Mouse (Mus musculus): ENCODE data around the gene B630019K06Rik. TPM values are rescaled to one million over a fixed set of nuclear protein-coding genes. Genes with fewer than 3 reads are reported as not detected.
A peak's percentile ranks its signal among the peaks of the same experiment; 100 is the strongest.
"Not testable (repeated sequence)": the region's sequence is repeated elsewhere in the genome, so short reads cannot be mapped to it uniquely, and the experiment has no call there.

The B630019K06Rik gene
- 3.2 and 4.4 TPM in 2 replicates for polyA plus RNA-seq (2015; fragmentation: Nextera tagmentation; extraction: Ambion mirVana)

DNA sequence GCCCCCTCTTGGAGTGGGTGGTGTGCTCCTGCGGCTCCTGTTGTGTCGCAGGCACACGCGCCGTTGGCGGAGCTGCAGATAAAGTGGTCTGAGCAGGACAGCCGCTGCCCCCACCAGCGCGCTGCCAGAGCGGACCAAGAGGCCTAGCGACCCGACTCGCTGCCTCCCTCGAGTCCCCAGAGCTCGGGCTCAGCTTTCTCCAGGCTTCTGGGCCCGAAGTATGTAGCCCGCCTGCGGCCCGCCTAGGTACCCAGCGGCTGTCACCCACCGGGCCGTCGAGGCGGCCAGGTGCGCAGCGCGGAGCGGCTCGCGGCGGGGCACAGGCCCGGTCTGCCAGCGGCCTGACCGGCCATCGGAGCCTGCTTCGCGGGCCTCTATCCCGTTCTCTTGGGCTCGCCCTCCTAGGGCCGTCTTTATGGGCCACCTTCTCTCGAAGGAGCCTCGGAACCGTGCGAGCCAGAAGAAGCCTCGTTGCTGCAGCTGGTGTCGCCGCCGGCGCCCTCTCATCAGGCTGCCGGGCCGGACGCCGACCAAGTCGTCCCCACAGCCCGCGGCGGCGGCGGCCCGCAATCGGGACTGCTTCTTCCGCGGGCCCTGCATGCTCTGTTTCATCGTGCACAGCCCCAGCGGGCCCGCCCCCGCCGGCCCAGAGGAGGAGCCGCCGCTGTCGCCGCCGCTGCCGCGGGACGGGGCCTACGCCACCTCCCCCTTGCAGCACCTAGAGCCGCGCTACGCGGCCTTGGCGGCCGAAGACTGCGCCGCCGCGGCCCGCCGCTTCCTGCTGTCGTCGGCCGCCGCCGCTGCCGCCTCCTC is at the start of gene B630019K06Rik:
Gene B630019K06Rik, plus strand, starts transcription at position 40 of the 813 bp plus-strand sequence.
- Histone ChIP-seq H3K27me3 (no peaks in the 10 kb centered on the region), H3K27ac (peak within 1 kb of the TSS; percentile 85), H3K36me3 (no peaks in the 10 kb centered on the region), H3K9ac (peak within 1 kb of the TSS; percentile 63), H3K4me3 (peak within 1 kb of the TSS; percentile 57), H3K4me1 (no peaks in the 10 kb centered on the region; the same call in 1 of the 2 replicates), H3K9me3 (no peaks in the 10 kb centered on the region), H3K4me2 (peak within 1 kb of the TSS; percentile 66)
- 14% methylated on average over 70 of the region's 95 CpGs for WGBS
- ATAC-seq (ENCODE audit: insufficient number of reproducible peaks, low FRiP score, low TSS enrichment, low read depth), result peak; percentile 86

DNA sequence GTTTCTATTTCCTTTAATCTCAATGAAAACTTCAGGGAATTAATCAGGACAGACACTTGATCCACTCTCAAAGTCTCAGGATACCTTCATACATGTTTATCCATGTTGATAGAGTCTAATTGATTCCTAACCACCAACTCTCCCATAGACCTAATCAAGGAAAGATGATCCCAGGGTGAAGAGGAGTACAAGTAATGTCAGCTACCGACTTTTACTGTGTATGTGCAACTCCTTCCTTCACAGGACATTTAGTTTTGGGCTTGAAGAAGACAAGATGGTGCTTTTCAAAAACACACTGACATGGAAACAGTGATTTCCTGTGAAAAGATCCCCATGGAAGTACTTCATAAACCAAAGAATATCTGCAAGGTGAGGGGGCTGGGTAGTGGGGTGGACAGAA is 48.5 kb upstream of the B630019K06Rik start, which contains the start of gene Gm6592:
Gene Gm6592, plus strand, starts transcription at position 301 of the 400 bp plus-strand sequence.
- 76% methylated on average over 1 of the region's 1 CpGs for WGBS
- H3K4me1 ChIP-seq, result no peaks in the 10 kb centered on the region
- no peaks in the 10 kb centered on the region for H3K27me3 ChIP-seq

DNA sequence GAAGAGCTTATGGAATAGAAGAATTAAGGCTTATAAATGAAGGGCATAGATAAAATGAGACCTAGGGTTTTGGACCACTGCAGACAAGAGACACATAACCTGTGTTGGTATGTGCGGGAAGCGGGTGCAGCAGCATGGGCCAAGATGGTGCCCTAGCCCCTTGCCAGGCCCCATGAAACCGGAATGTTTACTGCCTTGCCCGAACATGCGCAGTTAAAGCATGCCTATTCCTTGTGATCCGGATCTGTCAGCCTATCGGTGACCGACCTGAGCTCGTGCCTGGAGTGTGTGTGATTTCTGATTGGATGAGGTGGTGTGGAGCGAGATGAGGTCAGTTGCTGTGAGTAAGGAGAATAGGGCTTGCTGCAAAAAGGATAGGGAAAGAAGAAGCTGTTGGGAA is 39.7 kb upstream of the B630019K06Rik start:
- Histone ChIP-seq H3K9ac (no peak overlapping the region), H3K9me3 (no peaks in the 10 kb centered on the region), H3K27me3 (no peaks in the 10 kb centered on the region), H3K4me2 (no peak overlapping the region), H3K27ac (no peak overlapping the region), H3K4me3 (no peak overlapping the region), H3K36me3 (no peaks in the 10 kb centered on the region), H3K4me1 (no peaks in the 10 kb centered on the region)
- WGBS, result 89% methylated on average over 10 of the region's 10 CpGs
- no peak for ATAC-seq (ENCODE audit: insufficient number of reproducible peaks, low FRiP score, low TSS enrichment, low read depth)

More for the DNA sequence above, 48.5 kb upstream of the B630019K06Rik start, which contains the start of gene Gm6592:
- Histone ChIP-seq H3K9ac (no peak within 1 kb of the TSS), H3K4me2 (no peak within 1 kb of the TSS), H3K4me3 (no peak within 1 kb of the TSS), H3K9me3 (no peaks in the 10 kb centered on the region), H3K36me3 (no peaks in the 10 kb centered on the region), H3K27ac (no peak within 1 kb of the TSS)
- no peak for ATAC-seq (ENCODE audit: insufficient number of reproducible peaks, low FRiP score, low TSS enrichment, low read depth)

DNA sequence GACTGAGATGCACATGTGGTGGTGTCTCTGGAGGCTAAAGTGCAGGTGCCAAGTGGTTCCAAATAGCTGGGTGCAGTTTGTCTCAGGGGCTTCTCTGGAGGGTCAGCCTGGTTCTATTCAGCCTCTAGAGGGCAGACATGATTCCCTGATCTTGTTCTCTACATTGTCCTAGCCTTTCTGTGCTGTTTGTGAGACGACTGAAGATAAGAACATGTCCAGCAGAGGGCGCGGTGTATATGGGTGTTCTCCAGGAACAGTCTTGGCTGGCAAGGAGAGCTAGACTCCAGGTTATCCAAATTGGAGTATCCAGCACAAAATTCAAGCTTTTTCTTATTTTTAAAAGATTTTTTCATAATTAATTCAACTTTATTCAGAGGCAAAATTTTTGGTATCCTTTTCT is 27.9 kb upstream of the B630019K06Rik start:
- H3K9ac ChIP-seq; H3K9me3 ChIP-seq; H3K27me3 ChIP-seq; H3K4me1 ChIP-seq; H3K4me2 ChIP-seq; H3K4me3 ChIP-seq; H3K27ac ChIP-seq; H3K36me3 ChIP-seq; ATAC-seq (ENCODE audit: insufficient number of reproducible peaks, low FRiP score, low TSS enrichment, low read depth): not testable (repeated sequence)
- 5% methylated on average over 3 of the region's 3 CpGs for WGBS

DNA sequence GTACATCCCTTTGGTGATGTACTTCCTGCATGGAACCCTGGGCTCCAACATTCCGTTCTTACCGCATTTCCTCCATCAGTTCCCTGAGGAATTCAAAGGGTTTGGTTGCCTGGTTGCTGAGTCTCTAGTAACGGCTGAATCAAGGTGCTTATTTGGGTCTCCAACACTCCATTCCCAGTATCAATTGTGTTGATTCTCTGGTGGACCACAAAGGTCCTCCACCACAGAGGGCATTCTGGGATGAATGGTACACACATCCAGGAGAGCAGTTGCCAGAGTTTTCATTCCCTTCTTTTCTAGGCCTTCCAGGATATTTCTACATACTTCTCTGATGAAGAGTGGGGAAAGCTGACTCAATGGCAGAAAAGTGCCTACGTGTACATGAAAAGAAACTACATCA is 18.2 kb upstream of the B630019K06Rik start, which contains the start of gene Gm5751:
Gene Gm5751, plus strand, starts transcription at position 301 of the 400 bp plus-strand sequence.
- not testable (repeated sequence) for H3K27ac ChIP-seq; H3K4me2 ChIP-seq; H3K4me1 ChIP-seq; ATAC-seq (ENCODE audit: insufficient number of reproducible peaks, low FRiP score, low TSS enrichment, low read depth); H3K27me3 ChIP-seq; H3K9ac ChIP-seq; H3K36me3 ChIP-seq; H3K9me3 ChIP-seq; H3K4me3 ChIP-seq
- 88% methylated on average over 4 of the region's 4 CpGs for WGBS

DNA sequence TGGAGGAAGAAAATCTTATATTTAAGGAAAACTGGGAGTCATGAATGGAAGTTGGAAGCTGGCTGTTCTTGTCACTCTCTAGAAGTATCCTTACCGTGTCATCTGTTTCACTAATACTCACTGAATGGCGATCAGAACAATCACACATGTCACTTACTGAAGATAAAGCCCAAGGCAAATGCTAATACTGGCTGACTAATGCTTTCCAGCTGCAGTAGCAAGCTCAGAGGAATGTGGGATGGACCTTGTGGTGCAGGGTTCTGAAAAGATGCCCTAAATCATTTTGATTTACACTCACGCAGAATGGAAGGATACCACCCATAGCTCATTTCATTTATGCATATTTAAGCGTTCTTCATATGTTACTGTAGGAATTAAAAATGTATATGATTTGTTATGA is 7.8 kb upstream of the B630019K06Rik start:
- H3K27ac ChIP-seq, result no peak overlapping the region
- ATAC-seq (ENCODE audit: insufficient number of reproducible peaks, low FRiP score, low TSS enrichment, low read depth), result no peak
- WGBS, result 61% methylated on average over 4 of the region's 4 CpGs

DNA sequence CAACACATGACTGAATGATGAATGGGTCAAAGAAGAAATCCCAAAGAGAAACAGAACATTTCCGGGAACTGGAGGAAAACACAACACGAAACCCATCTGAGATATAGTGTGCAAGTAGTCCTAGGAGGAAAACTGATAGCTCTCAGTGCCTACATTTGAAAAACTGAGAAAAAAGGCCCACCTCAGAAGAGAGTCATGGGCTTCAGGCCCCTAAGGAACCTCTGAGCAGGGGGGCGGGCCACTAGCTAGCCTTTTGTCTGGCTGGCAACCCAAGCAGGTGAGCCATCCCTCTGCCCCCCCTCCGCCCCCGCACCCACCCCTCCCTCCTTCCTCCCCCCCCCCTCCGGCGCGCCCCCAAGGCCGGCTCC is 223 bp upstream of the B630019K06Rik start:
- no peak overlapping the region for H3K27ac ChIP-seq
- no peaks in the 10 kb centered on the region for H3K27me3 ChIP-seq
- H3K36me3 ChIP-seq, result no peaks in the 10 kb centered on the region
- peak overlapping the region; percentile 66 for H3K4me2 ChIP-seq
- no peak for ATAC-seq (ENCODE audit: insufficient number of reproducible peaks, low FRiP score, low TSS enrichment, low read depth)
- 36% methylated on average over 3 of the region's 9 CpGs for WGBS
- no peaks in the 10 kb centered on the region for H3K9me3 ChIP-seq
- H3K4me3 ChIP-seq, result peak overlapping the region; percentile 57
- no peaks in the 10 kb centered on the region; the same call in 1 of the 2 replicates for H3K4me1 ChIP-seq
- peak overlapping the region; percentile 63 for H3K9ac ChIP-seq

More for the DNA sequence above, 7.8 kb upstream of the B630019K06Rik start:
- H3K9me3 ChIP-seq, result no peaks in the 10 kb centered on the region
- no peak overlapping the region for H3K4me2 ChIP-seq
- H3K4me3 ChIP-seq, result no peak overlapping the region
- H3K36me3 ChIP-seq, result no peaks in the 10 kb centered on the region
- no peaks in the 10 kb centered on the region for H3K4me1 ChIP-seq
- no peaks in the 10 kb centered on the region for H3K27me3 ChIP-seq
- H3K9ac ChIP-seq, result no peak overlapping the region

DNA sequence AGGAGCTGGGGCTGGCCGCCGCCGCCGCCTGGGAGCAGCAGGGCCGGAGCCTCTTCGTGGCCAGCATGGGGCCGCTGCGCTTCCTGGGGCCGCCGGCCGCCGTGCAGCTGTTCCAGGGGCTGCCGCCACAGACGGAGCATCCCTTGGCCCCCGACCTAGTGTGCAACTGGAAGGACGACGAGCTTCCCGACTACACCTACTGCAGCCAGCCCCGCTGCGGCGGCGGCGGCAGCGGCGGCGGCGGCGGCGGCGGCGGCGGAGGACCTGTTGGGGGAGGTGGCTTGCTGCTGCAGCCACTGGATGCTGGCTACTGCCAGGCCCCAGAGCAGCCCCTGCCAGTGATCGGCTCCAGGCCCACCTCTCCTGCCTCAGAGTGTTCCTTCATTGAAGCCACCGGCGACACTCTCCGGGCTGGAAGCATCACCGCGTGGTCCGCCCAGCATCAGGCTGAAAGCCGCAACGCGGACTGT is 1.0 kb downstream of the B630019K06Rik start:
- no peaks in the 10 kb centered on the region; the same call in 1 of the 2 replicates for H3K4me1 ChIP-seq
- H3K27ac ChIP-seq, result peak overlapping the region; percentile 85
- H3K9me3 ChIP-seq, result no peaks in the 10 kb centered on the region
- H3K4me2 ChIP-seq, result peak overlapping the region; percentile 66
- peak overlapping the region; percentile 63 for H3K9ac ChIP-seq
- H3K36me3 ChIP-seq, result no peaks in the 10 kb centered on the region
- WGBS, result 19% methylated on average over 18 of the region's 42 CpGs
- H3K27me3 ChIP-seq, result no peaks in the 10 kb centered on the region
- H3K4me3 ChIP-seq, result peak overlapping the region; percentile 57
- ATAC-seq (ENCODE audit: insufficient number of reproducible peaks, low FRiP score, low TSS enrichment, low read depth), result peak; percentile 30; the same call in 1 of the 2 replicates

DNA sequence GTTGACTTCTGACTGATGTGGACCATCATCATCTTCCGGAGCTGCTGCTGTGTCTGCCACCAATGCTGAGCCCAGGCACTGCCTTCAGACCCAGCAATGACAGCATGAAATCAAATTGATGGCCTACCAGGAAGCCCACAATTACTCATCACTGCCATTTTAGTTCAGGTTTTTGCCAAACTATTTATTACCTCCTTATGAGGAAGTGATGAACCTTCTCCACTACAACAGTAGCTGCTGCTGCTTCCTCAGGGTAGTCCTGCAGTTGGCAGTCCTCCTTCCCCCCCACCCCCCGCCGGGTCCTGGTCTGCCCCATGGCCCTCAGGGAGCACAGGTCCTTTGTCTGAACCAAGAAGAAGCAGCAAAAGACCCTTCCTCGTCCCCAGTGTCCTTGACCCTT is 8.6 kb downstream of the B630019K06Rik start:
- 72% methylated on average over 4 of the region's 4 CpGs for WGBS
- no peak for ATAC-seq (ENCODE audit: insufficient number of reproducible peaks, low FRiP score, low TSS enrichment, low read depth)
- Histone ChIP-seq H3K36me3 (no peaks in the 10 kb centered on the region), H3K27ac (no peak overlapping the region), H3K9ac (no peak overlapping the region), H3K27me3 (no peaks in the 10 kb centered on the region), H3K4me3 (no peak overlapping the region), H3K4me2 (no peak overlapping the region), H3K4me1 (0 out of 2 replicates have a peak, but pooled peaks cover 3% of the 10 kb centered on the region), H3K9me3 (no peaks in the 10 kb centered on the region)

DNA sequence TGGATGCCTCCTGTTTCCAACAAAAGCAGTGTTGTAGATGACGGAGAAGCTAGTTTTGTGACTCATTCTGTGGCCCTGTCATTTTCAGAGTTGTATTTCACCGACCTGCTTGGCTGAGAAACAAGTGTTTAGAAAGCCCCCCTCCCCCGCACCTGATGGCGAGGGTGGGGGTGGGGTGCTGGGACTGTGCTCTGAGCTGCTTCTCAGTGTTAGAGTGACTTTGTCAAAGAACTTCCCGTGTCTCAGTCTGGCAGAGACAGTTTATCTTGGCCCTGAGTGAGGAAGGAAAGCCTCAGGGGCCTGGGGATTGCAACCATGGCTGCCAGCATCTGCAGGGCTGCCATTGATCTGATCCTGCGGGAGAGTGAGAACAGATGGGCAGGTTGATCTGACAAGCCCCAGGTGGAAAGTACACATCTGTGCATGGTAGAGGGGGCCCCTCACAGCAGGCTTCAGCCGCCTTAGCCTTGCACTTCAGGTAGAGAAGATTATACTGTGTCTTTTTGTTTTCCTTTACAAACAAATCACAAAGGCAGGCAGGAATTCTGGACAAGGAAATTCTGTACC is 9.8 kb downstream of the B630019K06Rik start:
- Histone ChIP-seq H3K4me2 (no peak overlapping the region), H3K9ac (no peak overlapping the region), H3K4me3 (no peak overlapping the region), H3K27me3 (no peaks in the 10 kb centered on the region), H3K4me1 (0 out of 2 replicates have a peak, but pooled peaks cover 3% of the 10 kb centered on the region), H3K9me3 (no peaks in the 10 kb centered on the region), H3K27ac (no peak overlapping the region), H3K36me3 (no peaks in the 10 kb centered on the region)
- 27% methylated on average over 7 of the region's 7 CpGs for WGBS
- no peak for ATAC-seq (ENCODE audit: insufficient number of reproducible peaks, low FRiP score, low TSS enrichment, low read depth)

DNA sequence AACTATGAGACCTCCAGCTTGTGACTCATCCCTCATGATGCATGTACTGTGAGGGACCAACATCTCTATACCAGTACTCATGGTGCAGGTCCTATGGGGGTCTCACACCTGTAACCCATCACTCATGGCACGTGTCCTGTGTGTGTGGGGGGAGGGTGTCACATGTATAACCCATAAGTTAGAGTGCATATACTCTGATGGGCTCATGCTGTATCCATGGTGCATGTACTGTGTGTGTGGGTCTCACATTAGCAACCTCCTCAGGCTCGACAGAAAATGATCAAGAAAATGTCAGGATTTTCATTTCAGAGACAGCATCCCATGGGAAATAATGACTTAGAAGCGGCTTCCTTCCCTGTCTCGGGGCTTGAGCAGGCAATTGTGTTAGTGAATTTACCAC is 28.9 kb downstream of the B630019K06Rik start:
- Histone ChIP-seq H3K4me2 (no peak overlapping the region), H3K9me3 (no peaks in the 10 kb centered on the region), H3K36me3 (no peaks in the 10 kb centered on the region), H3K4me1 (no peaks in the 10 kb centered on the region), H3K27ac (no peak overlapping the region), H3K4me3 (no peak overlapping the region), H3K27me3 (no peaks in the 10 kb centered on the region), H3K9ac (no peak overlapping the region)
- 68% methylated on average over 4 of the region's 4 CpGs for WGBS
- no peak for ATAC-seq (ENCODE audit: insufficient number of reproducible peaks, low FRiP score, low TSS enrichment, low read depth)

Data from limb, embryonic 15.5 days (tissue).